Mouse (Mus musculus): Measurements from ENCODE around the gene Aldh2. TPM values are rescaled to one million over a fixed set of nuclear protein-coding genes. Genes with fewer than 3 reads are reported as not detected.

The Aldh2 gene
- polyA plus RNA-seq, 1 experiment = 384 TPM

DNA sequence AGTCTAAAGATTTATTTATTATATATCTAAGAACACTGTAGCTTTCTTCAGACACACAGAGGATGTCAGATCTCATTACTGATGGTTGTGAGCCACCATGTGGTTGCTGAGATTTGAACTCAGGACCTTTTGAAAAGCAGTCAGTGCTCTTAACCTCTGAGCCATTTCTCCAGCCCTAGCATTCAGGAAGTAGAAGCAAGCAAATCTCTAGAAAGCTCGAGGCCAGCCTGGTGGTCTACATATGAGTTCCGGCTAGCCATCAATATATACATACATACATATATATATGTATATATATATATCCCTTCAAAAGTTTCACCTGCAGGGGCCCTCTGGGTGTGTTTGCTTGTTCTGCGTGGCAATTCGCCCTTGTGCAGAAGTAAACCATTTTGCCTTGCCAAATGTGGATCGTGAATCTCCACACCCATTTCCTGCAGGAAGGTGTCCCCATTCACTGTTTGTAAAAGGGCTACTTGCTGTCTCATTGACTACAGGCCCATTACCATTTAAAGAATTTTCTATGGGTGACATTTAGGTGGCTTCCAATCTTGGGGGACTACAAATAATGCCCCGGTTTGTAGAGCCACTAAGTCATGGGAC lies 1.2 kb upstream of the Aldh2 start:
- Histone ChIP-seq H3K4me3 (ENCODE audit: extremely low read depth, insufficient read depth, insufficient read length) (no peak overlapping the region), H3K27me3 (ENCODE audit: control insufficient read depth, insufficient read depth, low read length) (no peaks in the 10 kb centered on the region), H3K27ac (ENCODE audit: insufficient read depth, low read length) (no peak overlapping the region), H3K4me1 (ENCODE audit: control insufficient read depth, insufficient read depth, insufficient read length) (peaks cover 22% of the 10 kb centered on the region; the same call in 1 of the 2 replicates), H3K36me3 (ENCODE audit: control insufficient read depth, insufficient read depth, low read length) (peaks cover 2% of the 10 kb centered on the region; the same call in 1 of the 2 replicates)
- TF ChIP-seq CTCF (IDR thresholded peaks at IDR 0.05; ENCODE audit: extremely low read depth, insufficient read depth, insufficient read length, insufficient replicate concordance) (no peak), POLR2A (IDR thresholded peaks at IDR 0.05; ENCODE audit: low read depth, low read length) (no peak)
- WGBS = 68% methylated on average over 6 of the region's 6 CpGs
- DNase-seq (ENCODE audit: low read depth in 1 of 2, low spot score in 2 of 2) = no peak

DNA sequence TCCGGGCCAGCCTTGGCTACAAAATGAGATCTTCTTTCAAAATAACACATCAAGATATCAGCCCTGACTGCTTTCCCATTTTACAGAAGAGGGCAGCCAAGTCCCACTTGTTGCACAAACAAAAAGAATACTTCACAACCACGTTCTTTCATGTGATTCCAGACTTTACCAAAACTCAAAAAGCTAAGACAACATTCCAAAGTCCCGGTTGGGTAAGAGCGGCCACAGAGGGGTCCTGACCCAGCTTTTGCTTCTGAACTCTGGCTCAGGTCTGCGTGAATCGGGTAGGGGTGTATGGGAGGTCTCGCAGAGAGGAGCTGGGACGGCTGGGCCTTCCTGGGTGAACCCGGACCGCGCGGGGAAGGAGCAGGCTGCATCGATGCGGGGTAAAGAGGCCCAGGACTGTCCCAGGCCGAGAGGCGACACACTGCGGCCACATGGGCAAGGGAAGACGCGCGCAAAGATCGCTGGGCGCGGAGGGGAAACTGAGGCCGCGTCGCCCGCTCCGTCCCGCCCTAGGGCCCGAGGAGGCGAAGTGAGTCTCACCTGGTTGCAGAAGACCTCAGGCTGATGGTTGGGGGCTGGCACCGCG lies 712 bp downstream of the Aldh2 start:
- no peaks in the 10 kb centered on the region for H3K27me3 ChIP-seq (ENCODE audit: control insufficient read depth, insufficient read depth, low read length)
- H3K4me1 ChIP-seq (ENCODE audit: control insufficient read depth, insufficient read depth, insufficient read length) = peaks cover 19% of the 10 kb centered on the region; the same call in 1 of the 2 replicates
- 4% methylated on average over 33 of the region's 33 CpGs for WGBS
- H3K36me3 ChIP-seq (ENCODE audit: control insufficient read depth, insufficient read depth, low read length) = peaks cover 2% of the 10 kb centered on the region; the same call in 1 of the 2 replicates
- H3K27ac ChIP-seq (ENCODE audit: insufficient read depth, low read length) = peak overlapping the region; percentile 76
- DNase-seq (ENCODE audit: low read depth in 1 of 2, low spot score in 2 of 2) = peak in 1 of 2 experiments; percentile 19
- no peak for TF ChIP-seq POLR2A (IDR thresholded peaks at IDR 0.05; ENCODE audit: low read depth, low read length)
- TF ChIP-seq CTCF (IDR thresholded peaks at IDR 0.05; ENCODE audit: extremely low read depth, insufficient read depth, insufficient read length, insufficient replicate concordance) = no peak
- H3K4me3 ChIP-seq (ENCODE audit: extremely low read depth, insufficient read depth, insufficient read length) = peak overlapping the region; percentile 83

DNA sequence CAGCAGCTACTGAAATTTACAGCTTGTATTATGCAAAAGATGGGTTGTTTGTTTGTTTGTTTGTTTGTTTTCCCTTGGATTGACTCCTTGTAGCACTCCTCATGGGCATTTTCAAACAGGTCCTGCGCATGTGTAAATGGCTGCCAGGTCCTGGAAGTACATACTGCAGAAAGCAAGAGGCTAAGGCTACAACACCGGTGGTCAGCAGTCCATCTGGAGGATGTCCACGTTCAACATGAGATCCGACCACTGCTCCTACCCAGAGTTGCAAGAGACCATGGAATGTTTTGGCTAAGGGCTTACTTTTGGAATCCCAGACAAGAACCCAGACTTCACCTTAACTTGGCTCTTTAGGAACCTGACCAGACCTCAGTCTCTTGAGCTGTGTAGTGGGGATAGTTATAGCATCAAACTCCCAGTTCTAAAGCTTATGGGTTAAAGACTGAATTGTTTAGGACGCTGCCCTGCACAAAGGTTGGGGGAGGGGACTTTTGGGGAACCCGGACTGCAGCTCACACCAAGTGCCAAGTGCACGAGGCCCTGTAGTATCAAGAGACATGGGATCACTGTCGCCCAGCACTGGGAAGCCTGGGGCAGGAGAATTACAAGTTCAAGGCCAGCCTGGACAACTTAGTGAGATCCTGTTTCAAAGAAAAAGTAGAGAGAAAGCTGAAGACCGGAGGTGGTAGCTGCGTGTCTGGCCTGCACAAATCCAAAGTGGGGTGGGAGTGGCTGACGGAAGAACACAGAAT lies 1.4 kb downstream of the Aldh2 start:
- Histone ChIP-seq H3K4me1 (ENCODE audit: control insufficient read depth, insufficient read depth, insufficient read length) (peaks cover 17% of the 10 kb centered on the region; the same call in 1 of the 2 replicates), H3K27ac (ENCODE audit: insufficient read depth, low read length) (peak overlapping the region; percentile 20), H3K36me3 (ENCODE audit: control insufficient read depth, insufficient read depth, low read length) (peaks cover 2% of the 10 kb centered on the region; the same call in 1 of the 2 replicates), H3K4me3 (ENCODE audit: extremely low read depth, insufficient read depth, insufficient read length) (peak overlapping the region; percentile 83), H3K27me3 (ENCODE audit: control insufficient read depth, insufficient read depth, low read length) (no peaks in the 10 kb centered on the region)
- TF ChIP-seq POLR2A (IDR thresholded peaks at IDR 0.05; ENCODE audit: low read depth, low read length) (no peak), CTCF (IDR thresholded peaks at IDR 0.05; ENCODE audit: extremely low read depth, insufficient read depth, insufficient read length, insufficient replicate concordance) (no peak)
- DNase-seq (ENCODE audit: low read depth in 1 of 2, low spot score in 2 of 2) = no peak
- WGBS = 49% methylated on average over 11 of the region's 11 CpGs

DNA sequence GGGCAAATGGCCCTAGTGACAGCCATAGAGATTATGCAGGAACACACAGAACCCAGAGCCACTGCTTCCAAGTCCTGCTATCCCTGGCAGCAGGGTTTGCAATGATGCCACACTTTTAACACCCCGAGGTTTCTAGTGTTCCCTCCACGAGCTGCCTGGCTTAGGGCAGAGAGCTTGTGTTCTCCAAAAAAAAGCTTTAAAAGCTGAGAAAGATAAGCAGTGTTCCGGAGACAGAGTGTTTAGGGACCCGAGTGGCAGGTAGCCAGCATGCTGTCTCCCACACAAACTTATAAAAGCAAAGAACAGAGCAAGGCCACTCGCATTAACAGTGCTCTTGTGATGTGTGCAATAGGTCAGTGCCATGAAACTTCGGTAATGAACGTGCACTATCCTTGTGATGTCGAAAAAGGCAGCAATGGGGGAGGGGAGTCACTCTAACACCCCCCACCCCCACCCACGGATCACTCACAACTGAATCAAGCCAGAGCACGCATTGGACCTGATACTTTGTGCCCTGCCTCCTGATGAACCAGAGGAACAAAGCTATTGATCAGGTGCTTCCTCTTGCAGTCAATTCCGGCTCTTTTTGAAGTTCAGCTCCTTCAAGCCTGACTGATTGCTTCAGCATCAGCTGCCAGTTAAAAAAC lies 2.1 kb downstream of the Aldh2 start:
- TF ChIP-seq CTCF (IDR thresholded peaks at IDR 0.05; ENCODE audit: extremely low read depth, insufficient read depth, insufficient read length, insufficient replicate concordance) = no peak
- no peak for TF ChIP-seq POLR2A (IDR thresholded peaks at IDR 0.05; ENCODE audit: low read depth, low read length)
- Histone ChIP-seq H3K4me1 (ENCODE audit: control insufficient read depth, insufficient read depth, insufficient read length) (peaks cover 16% of the 10 kb centered on the region; the same call in 1 of the 2 replicates), H3K4me3 (ENCODE audit: extremely low read depth, insufficient read depth, insufficient read length) (no peak overlapping the region), H3K27ac (ENCODE audit: insufficient read depth, low read length) (peak overlapping the region; percentile 6; the same call in 1 of the 2 replicates), H3K36me3 (ENCODE audit: control insufficient read depth, insufficient read depth, low read length) (peaks cover 2% of the 10 kb centered on the region; the same call in 1 of the 2 replicates), H3K27me3 (ENCODE audit: control insufficient read depth, insufficient read depth, low read length) (no peaks in the 10 kb centered on the region)
- DNase-seq (ENCODE audit: low read depth in 1 of 2, low spot score in 2 of 2) = no peak
- 48% methylated on average over 11 of the region's 11 CpGs for WGBS

DNA sequence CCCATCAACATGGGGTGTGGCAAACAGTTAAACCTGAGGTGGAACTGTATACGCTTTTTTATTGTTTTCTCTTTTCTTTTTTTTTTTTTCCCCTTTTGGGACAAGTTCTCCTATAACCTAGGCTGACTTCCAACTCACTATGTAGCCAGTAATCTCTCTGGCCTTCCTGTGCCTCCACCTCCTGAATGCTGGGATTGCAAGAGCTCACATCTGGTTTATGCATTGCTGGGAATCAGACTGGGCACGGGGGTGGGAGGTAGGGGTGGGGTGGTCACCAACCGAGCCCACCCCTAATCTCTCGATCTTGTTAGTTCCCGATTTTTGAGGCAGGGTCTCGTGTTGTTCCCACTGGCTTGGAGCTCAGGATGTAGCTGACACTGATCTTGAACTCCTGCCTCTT lies 3.7 kb downstream of the Aldh2 start:
- TF ChIP-seq POLR2A (IDR thresholded peaks at IDR 0.05; ENCODE audit: low read depth, low read length) (no peak), CTCF (IDR thresholded peaks at IDR 0.05; ENCODE audit: extremely low read depth, insufficient read depth, insufficient read length, insufficient replicate concordance) (no peak)
- 88% methylated on average over 6 of the region's 6 CpGs for WGBS
- Histone ChIP-seq H3K27ac (ENCODE audit: insufficient read depth, low read length) (no peak overlapping the region), H3K4me1 (ENCODE audit: control insufficient read depth, insufficient read depth, insufficient read length) (peaks cover 23% of the 10 kb centered on the region; the same call in 1 of the 2 replicates), H3K36me3 (ENCODE audit: control insufficient read depth, insufficient read depth, low read length) (peaks cover 2% of the 10 kb centered on the region; the same call in 1 of the 2 replicates), H3K4me3 (ENCODE audit: extremely low read depth, insufficient read depth, insufficient read length) (no peak overlapping the region), H3K27me3 (ENCODE audit: control insufficient read depth, insufficient read depth, low read length) (no peaks in the 10 kb centered on the region)
- DNase-seq (ENCODE audit: low read depth in 1 of 2, low spot score in 2 of 2) = no peak

DNA sequence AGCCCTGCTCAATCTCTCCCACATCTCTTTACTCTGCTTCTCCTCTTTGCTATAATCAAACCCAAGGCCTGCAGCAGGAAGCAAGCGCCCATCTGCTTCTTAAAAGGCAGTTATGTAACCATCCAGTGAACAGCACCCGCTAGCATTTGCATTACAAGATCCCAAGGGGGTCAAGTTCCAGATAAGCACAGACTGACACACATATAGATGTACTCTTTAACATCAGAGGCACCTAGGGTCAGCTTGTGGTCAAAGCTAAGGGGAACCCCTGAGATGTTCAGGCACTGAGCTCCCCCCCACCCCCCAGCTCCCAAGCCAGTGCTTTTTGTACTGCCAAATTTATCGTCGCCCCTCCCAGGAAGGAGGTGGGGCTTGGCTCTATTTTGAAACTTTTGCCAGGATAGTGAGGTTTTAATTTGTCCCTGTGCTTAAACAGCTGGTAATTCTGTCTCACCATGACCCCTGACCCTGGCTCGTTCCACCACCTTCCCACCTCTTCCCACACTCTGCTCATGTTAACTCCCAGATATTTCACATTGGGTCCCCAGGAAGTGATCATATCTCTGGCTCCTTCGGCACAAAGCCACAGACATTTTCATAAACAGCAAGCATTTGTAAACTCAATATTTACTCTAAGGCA lies 7.1 kb downstream of the Aldh2 start:
- peak overlapping the region; percentile 87 for H3K27ac ChIP-seq (ENCODE audit: insufficient read depth, low read length)
- no peaks in the 10 kb centered on the region for H3K27me3 ChIP-seq (ENCODE audit: control insufficient read depth, insufficient read depth, low read length)
- DNase-seq (ENCODE audit: low read depth in 1 of 2, low spot score in 2 of 2) = peak; percentile 48 to 61
- 0 out of 2 replicates have a peak overlapping the region, but pooled peaks have one; percentile 25 for H3K4me3 ChIP-seq (ENCODE audit: extremely low read depth, insufficient read depth, insufficient read length)
- peaks cover 2% of the 10 kb centered on the region; the same call in 1 of the 2 replicates for H3K36me3 ChIP-seq (ENCODE audit: control insufficient read depth, insufficient read depth, low read length)
- under 1% methylated on average over 6 of the region's 6 CpGs for WGBS
- H3K4me1 ChIP-seq (ENCODE audit: control insufficient read depth, insufficient read depth, insufficient read length) = peaks cover 19% of the 10 kb centered on the region; the same call in 1 of the 2 replicates
- no peak for TF ChIP-seq CTCF (IDR thresholded peaks at IDR 0.05; ENCODE audit: extremely low read depth, insufficient read depth, insufficient read length, insufficient replicate concordance)
- TF ChIP-seq POLR2A (IDR thresholded peaks at IDR 0.05; ENCODE audit: low read depth, low read length) = no peak

All from spleen, adult 2 months (tissue).